Mouse (Mus musculus): ENCODE data around the gene Rpgrip1. TPM values are rescaled to one million over a fixed set of nuclear protein-coding genes. Genes with fewer than 3 reads are reported as not detected.
"Not testable (repeated sequence)": the region's sequence is repeated elsewhere in the genome, so short reads cannot be mapped to it uniquely, and the experiment has no call there.

The Rpgrip1 gene
- 68.4 and 86.9 TPM in 2 replicates for polyA plus RNA-seq (2014; fragmentation: Nextera tagmentation; extraction: Ambion mirVana)

DNA sequence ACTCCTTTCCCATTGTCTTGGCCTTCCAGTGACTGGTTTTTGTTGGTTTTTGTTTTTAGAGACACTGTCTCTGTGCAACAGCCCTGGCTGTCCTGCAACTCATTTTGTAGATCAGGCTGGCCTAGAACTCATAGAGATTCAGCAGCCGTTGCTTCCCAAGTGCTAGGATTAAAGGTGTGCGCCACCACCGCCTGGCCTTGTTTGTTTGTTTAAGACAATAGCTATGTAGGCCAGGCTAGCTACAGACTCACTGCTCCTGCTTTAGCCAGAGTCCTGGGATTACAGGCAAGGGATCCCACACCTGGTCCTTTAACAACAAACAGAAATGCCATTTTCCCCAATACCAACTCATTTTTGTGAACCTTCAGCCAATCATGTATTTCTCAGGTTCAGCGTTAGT is at the start of gene Rpgrip1:
Gene Rpgrip1 (plus strand): TSS at position 359 of the 400 bp plus-strand sequence.
- H3K4me2 ChIP-seq (replicated peaks; ENCODE audit: low read depth, low read length), result no peak within 1 kb of the TSS
- no peaks in the 10 kb centered on the region for H3K36me3 ChIP-seq (ENCODE audit: control insufficient read depth, insufficient read depth, low read length)
- H3K4me3 ChIP-seq (ENCODE audit: low read depth, low read length), result no peak within 1 kb of the TSS
- DNase-seq (ENCODE audit: low spot score) (no peak), ATAC-seq (ENCODE audit: low FRiP score) (no peak)
- no peaks in the 10 kb centered on the region for H3K27me3 ChIP-seq (ENCODE audit: control insufficient read depth, insufficient read depth, low read length)
- H3K4me1 ChIP-seq (replicated peaks; ENCODE audit: control insufficient read depth, insufficient read depth, low read length), result no peaks in the 10 kb centered on the region
- no peak within 1 kb of the TSS for H3K9ac ChIP-seq (ENCODE audit: low read depth, low read length)
- no peak within 1 kb of the TSS for H3K27ac ChIP-seq (ENCODE audit: low read depth, low read length)
- 89% methylated on average over 4 of the region's 4 CpGs for WGBS
- no peaks in the 10 kb centered on the region for H3K9me3 ChIP-seq (ENCODE audit: control insufficient read depth, low read length)

DNA sequence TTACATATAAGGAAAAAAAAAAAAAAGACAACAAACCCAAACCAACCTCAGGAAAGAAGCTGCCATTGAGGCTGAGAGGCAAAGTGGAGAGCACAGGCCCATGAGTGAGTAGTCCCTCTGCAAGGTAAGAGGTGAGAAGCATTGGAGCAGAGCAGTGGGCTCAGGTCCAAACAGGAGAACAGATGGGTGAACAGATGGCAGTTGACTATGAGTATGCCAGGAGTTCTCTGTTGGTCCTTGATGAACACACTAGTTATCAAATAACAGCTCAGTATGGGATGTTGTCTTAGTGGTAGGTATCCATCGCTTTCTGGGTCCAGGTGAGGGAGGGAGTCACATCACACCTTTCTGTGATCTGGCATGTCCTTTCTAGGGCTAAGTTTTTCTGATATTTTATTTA is 49.7 kb upstream of the Rpgrip1 start:
- H3K36me3 ChIP-seq (ENCODE audit: control insufficient read depth, insufficient read depth, low read length), result no peaks in the 10 kb centered on the region
- no peak for DNase-seq (ENCODE audit: low spot score)
- no peak for ATAC-seq (ENCODE audit: low FRiP score)
- no peak overlapping the region for H3K4me3 ChIP-seq (ENCODE audit: low read depth, low read length)
- no peaks in the 10 kb centered on the region for H3K4me1 ChIP-seq (replicated peaks; ENCODE audit: control insufficient read depth, insufficient read depth, low read length)
- H3K9me3 ChIP-seq (ENCODE audit: control insufficient read depth, low read length), result no peaks in the 10 kb centered on the region
- H3K27ac ChIP-seq (ENCODE audit: low read depth, low read length), result no peak overlapping the region
- H3K9ac ChIP-seq (ENCODE audit: low read depth, low read length), result no peak overlapping the region
- WGBS, result 92% methylated on average over 1 of the region's 1 CpGs
- H3K27me3 ChIP-seq (ENCODE audit: control insufficient read depth, insufficient read depth, low read length), result no peaks in the 10 kb centered on the region
- no peak overlapping the region for H3K4me2 ChIP-seq (replicated peaks; ENCODE audit: low read depth, low read length)

DNA sequence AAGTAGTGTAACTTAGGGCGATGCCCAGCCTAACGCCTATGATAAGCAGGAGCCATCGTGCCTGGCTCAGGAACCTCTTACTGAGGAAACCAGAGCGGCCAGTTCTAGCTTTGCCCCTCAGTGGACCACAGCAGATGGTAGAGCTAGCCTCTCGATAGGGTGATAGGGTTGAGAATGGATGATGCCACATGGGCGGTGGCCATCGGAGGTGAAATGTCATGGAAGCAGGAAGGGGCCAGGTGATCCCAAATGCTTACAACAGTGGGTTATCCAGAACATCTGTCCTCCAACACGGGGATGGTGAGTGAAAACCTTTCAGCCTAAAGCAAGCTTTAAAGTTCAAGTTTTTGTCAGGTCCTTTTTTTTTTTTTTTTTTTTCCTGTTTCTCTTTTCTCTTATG is 48.7 kb upstream of the Rpgrip1 start:
- H3K4me1 ChIP-seq (replicated peaks; ENCODE audit: control insufficient read depth, insufficient read depth, low read length), result no peaks in the 10 kb centered on the region
- no peak for ATAC-seq (ENCODE audit: low FRiP score)
- H3K4me3 ChIP-seq (ENCODE audit: low read depth, low read length), result no peak overlapping the region
- H3K4me2 ChIP-seq (replicated peaks; ENCODE audit: low read depth, low read length), result no peak overlapping the region
- no peak overlapping the region for H3K9ac ChIP-seq (ENCODE audit: low read depth, low read length)
- no peak for DNase-seq (ENCODE audit: low spot score)
- H3K9me3 ChIP-seq (ENCODE audit: control insufficient read depth, low read length), result no peaks in the 10 kb centered on the region
- no peaks in the 10 kb centered on the region for H3K36me3 ChIP-seq (ENCODE audit: control insufficient read depth, insufficient read depth, low read length)
- WGBS, result 85% methylated on average over 8 of the region's 8 CpGs
- H3K27me3 ChIP-seq (ENCODE audit: control insufficient read depth, insufficient read depth, low read length), result no peaks in the 10 kb centered on the region
- no peak overlapping the region for H3K27ac ChIP-seq (ENCODE audit: low read depth, low read length)

DNA sequence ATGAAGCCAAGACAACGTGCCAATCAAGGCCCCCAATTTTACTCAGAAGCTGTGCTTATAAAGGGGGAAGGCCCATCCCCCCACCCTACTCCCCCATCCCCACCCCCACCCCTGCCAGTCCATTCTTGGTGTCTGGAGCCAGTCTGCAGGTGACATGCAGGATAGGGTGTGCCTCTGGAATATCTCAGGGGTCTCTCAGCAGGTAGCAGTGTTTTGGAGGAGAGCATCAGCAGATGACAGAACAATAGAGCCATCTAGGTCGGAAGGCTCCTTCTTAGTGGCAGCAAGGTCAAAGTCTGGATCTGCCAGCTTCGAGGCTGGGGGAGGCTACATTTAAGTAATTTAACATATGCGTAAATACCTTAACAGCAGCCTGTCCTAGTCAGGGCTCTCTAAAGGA is 44.4 kb upstream of the Rpgrip1 start:
- Histone ChIP-seq H3K9ac (ENCODE audit: low read depth, low read length) (no peak overlapping the region), H3K4me2 (replicated peaks; ENCODE audit: low read depth, low read length) (no peak overlapping the region), H3K4me1 (replicated peaks; ENCODE audit: control insufficient read depth, insufficient read depth, low read length) (no peaks in the 10 kb centered on the region), H3K27me3 (ENCODE audit: control insufficient read depth, insufficient read depth, low read length) (no peaks in the 10 kb centered on the region), H3K27ac (ENCODE audit: low read depth, low read length) (no peak overlapping the region), H3K9me3 (ENCODE audit: control insufficient read depth, low read length) (no peaks in the 10 kb centered on the region), H3K36me3 (ENCODE audit: control insufficient read depth, insufficient read depth, low read length) (no peaks in the 10 kb centered on the region), H3K4me3 (ENCODE audit: low read depth, low read length) (no peak overlapping the region)
- ATAC-seq (ENCODE audit: low FRiP score), result no peak
- 52% methylated on average over 4 of the region's 4 CpGs for WGBS
- no peak for DNase-seq (ENCODE audit: low spot score)

GRCm38 (mm10) chr14:52071599-52072137 is 38.8 kb upstream of the Rpgrip1 start:
- Histone ChIP-seq H3K4me2 (replicated peaks; ENCODE audit: low read depth, low read length) (no peak overlapping the region), H3K4me3 (ENCODE audit: low read depth, low read length) (no peak overlapping the region), H3K36me3 (ENCODE audit: control insufficient read depth, insufficient read depth, low read length) (peaks cover 5% of the 10 kb centered on the region; the same call in 1 of the 2 replicates), H3K27ac (ENCODE audit: low read depth, low read length) (no peak overlapping the region), H3K9ac (ENCODE audit: low read depth, low read length) (no peak overlapping the region), H3K4me1 (replicated peaks; ENCODE audit: control insufficient read depth, insufficient read depth, low read length) (no peaks in the 10 kb centered on the region), H3K27me3 (ENCODE audit: control insufficient read depth, insufficient read depth, low read length) (no peaks in the 10 kb centered on the region), H3K9me3 (ENCODE audit: control insufficient read depth, low read length) (no peaks in the 10 kb centered on the region)
- ATAC-seq (ENCODE audit: low FRiP score), result no peak
- no peak for DNase-seq (ENCODE audit: low spot score)
- WGBS, result 92% methylated on average over 15 of the region's 15 CpGs

DNA sequence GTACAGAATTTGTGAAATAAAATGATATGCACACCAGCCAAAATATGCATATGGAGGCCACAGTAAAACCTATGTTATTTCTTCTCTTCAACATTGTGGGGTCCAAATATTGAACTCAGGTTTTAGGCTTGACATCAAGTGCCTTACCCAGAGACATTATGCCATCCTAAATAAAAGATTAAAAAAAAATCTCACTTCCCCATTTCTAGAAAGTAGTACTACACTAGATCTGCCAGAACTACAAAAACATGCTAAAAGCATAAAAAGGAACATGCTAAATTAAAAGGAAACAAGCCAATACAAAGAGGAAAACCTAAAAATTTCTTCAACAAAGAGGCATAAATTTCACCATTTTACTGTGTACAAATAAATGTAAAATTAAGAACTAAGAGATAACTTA is 27.4 kb upstream of the Rpgrip1 start:
- DNase-seq (ENCODE audit: low spot score), result no peak
- Histone ChIP-seq H3K4me3 (ENCODE audit: low read depth, low read length) (no peak overlapping the region), H3K9ac (ENCODE audit: low read depth, low read length) (no peak overlapping the region), H3K4me2 (replicated peaks; ENCODE audit: low read depth, low read length) (no peak overlapping the region), H3K36me3 (ENCODE audit: control insufficient read depth, insufficient read depth, low read length) (peaks cover 16% of the 10 kb centered on the region), H3K4me1 (replicated peaks; ENCODE audit: control insufficient read depth, insufficient read depth, low read length) (no peaks in the 10 kb centered on the region), H3K9me3 (ENCODE audit: control insufficient read depth, low read length) (no peaks in the 10 kb centered on the region), H3K27me3 (ENCODE audit: control insufficient read depth, insufficient read depth, low read length) (no peaks in the 10 kb centered on the region), H3K27ac (ENCODE audit: low read depth, low read length) (no peak overlapping the region)
- ATAC-seq (ENCODE audit: low FRiP score), result no peak

DNA sequence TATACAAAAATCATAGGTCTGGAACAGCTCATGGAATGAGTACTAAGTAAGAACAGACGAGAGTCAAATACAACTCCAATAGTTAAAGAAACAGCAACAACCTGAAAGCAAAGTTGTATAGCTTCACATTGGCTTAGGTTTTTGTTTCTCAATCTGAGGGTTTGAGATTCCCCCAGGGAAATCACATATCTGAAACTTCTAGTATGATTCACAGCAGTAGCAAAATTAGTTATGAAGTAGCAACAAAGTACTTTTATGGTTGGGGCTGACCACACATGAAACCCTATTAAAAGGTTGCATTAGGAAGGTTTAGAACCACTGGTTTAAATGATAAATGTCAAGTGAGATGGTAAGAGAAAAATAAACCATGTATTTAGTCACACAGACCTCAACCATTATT is 16.0 kb upstream of the Rpgrip1 start:
- WGBS, result 92% methylated on average over 1 of the region's 1 CpGs
- no peaks in the 10 kb centered on the region for H3K27me3 ChIP-seq (ENCODE audit: control insufficient read depth, insufficient read depth, low read length)
- DNase-seq (ENCODE audit: low spot score), result no peak
- H3K4me2 ChIP-seq (replicated peaks; ENCODE audit: low read depth, low read length), result no peak overlapping the region
- ATAC-seq (ENCODE audit: low FRiP score), result no peak
- H3K36me3 ChIP-seq (ENCODE audit: control insufficient read depth, insufficient read depth, low read length), result 0 out of 2 replicates have a peak, but pooled peaks cover 2% of the 10 kb centered on the region
- no peak overlapping the region for H3K27ac ChIP-seq (ENCODE audit: low read depth, low read length)
- H3K4me3 ChIP-seq (ENCODE audit: low read depth, low read length), result no peak overlapping the region
- H3K9me3 ChIP-seq (ENCODE audit: control insufficient read depth, low read length), result no peaks in the 10 kb centered on the region
- no peak overlapping the region for H3K9ac ChIP-seq (ENCODE audit: low read depth, low read length)
- no peaks in the 10 kb centered on the region for H3K4me1 ChIP-seq (replicated peaks; ENCODE audit: control insufficient read depth, insufficient read depth, low read length)

DNA sequence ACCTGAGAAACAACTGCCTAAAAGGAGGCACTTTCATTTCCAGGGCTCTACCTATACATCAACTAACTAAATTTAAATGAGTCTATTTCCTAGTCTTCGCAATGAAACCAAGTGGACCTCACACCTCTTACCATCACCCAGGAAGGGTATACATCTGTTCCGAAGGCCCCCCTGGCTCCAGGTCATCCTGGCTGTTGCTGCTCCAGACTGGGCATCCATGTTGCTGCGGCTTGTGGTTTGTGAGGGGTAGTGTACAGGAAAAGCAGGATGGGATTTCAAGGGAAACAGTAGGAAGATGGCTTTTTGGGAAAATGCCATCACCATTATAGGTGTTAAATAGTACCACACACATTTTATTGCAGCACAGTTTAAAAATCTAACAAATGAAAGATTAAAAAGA is 13.3 kb upstream of the Rpgrip1 start:
- not testable (repeated sequence) for H3K9ac ChIP-seq (ENCODE audit: low read depth, low read length); DNase-seq (ENCODE audit: low spot score); H3K4me1 ChIP-seq (replicated peaks; ENCODE audit: control insufficient read depth, insufficient read depth, low read length); H3K9me3 ChIP-seq (ENCODE audit: control insufficient read depth, low read length); H3K4me2 ChIP-seq (replicated peaks; ENCODE audit: low read depth, low read length); H3K27me3 ChIP-seq (ENCODE audit: control insufficient read depth, insufficient read depth, low read length); H3K4me3 ChIP-seq (ENCODE audit: low read depth, low read length); ATAC-seq (ENCODE audit: low FRiP score); H3K27ac ChIP-seq (ENCODE audit: low read depth, low read length); H3K36me3 ChIP-seq (ENCODE audit: control insufficient read depth, insufficient read depth, low read length)
- WGBS, result 96% methylated on average over 3 of the region's 3 CpGs

- not testable (repeated sequence) for H3K27ac ChIP-seq (ENCODE audit: low read depth, low read length); H3K36me3 ChIP-seq (ENCODE audit: control insufficient read depth, insufficient read depth, low read length); H3K9me3 ChIP-seq (ENCODE audit: control insufficient read depth, low read length); H3K4me2 ChIP-seq (replicated peaks; ENCODE audit: low read depth, low read length); H3K27me3 ChIP-seq (ENCODE audit: control insufficient read depth, insufficient read depth, low read length); ATAC-seq (ENCODE audit: low FRiP score); H3K4me3 ChIP-seq (ENCODE audit: low read depth, low read length); H3K4me1 ChIP-seq (replicated peaks; ENCODE audit: control insufficient read depth, insufficient read depth, low read length); DNase-seq (ENCODE audit: low spot score); H3K9ac ChIP-seq (ENCODE audit: low read depth, low read length)
- 92% methylated on average over 3 of the region's 3 CpGs for WGBS
Measured at GRCm38 (mm10) chr14:52098387-52098786, 12.1 kb upstream of the Rpgrip1 start.
